Mouse (Mus musculus) CH12.LX (cell line): ENCODE data around the gene Numa1. TPM values are rescaled to one million over a fixed set of nuclear protein-coding genes. Genes with fewer than 3 reads are reported as not detected.

Experiments
- DNase-seq: peaks from one replicate; pipeline ENCODE4 v3.0.0-alpha.2; 2013; ENCODE audit errors: extremely low read depth
- H3K27ac ChIP-seq: 2 replicates; pipeline ENCODE4 v1.5.1; 2012; ENCODE audit warnings: low read depth, mild to moderate bottlenecking, control low read depth, moderate library complexity; ENCODE audit not compliant: insufficient read depth
- H3K27me3 ChIP-seq: replicated peaks from 2 replicates; pipeline ENCODE3; 2012; ENCODE audit warnings: inconsistent platforms
- H3K36me3 ChIP-seq, 2 experiments: replicated peaks in 1 of 2; 2 replicates each; pipeline versions ENCODE3 to v1.6.1; 2012; ENCODE audit warnings: inconsistent platforms in 1 of 2, low read length in 1 of 2, mild to moderate bottlenecking in 1 of 2, mixed read lengths in 1 of 2, moderate library complexity in 1 of 2; ENCODE audit not compliant: control insufficient read depth in 1 of 2, insufficient read depth in 1 of 2
- H3K4me1 ChIP-seq, 2 experiments: 2 replicates each; pipeline ENCODE4 v1.6.1; 2012; ENCODE audit warnings: inconsistent platforms in 1 of 2, moderate library complexity in 1 of 2; ENCODE audit not compliant: insufficient read depth in 2 of 2, control insufficient read depth in 1 of 2
- H3K4me2 ChIP-seq: 2 replicates; pipeline ENCODE4 v1.6.1; 2012; ENCODE audit warnings: low read depth, mild to moderate bottlenecking, control low read depth; ENCODE audit not compliant: poor library complexity, insufficient read depth, severe bottlenecking
- H3K4me3 ChIP-seq, 3 experiments: fragments of 150-350 bp in 1 of 3; sonication (generic) in 1 of 3; replicated peaks in 1 of 3; 2 replicates each; pipeline versions ENCODE3 to v1.5.1; 2011 to 2012; ENCODE audit warnings: low read depth in 2 of 3, low read length in 2 of 3, mild to moderate bottlenecking in 2 of 3, moderate library complexity in 2 of 3, control low read depth in 1 of 3, improper control_type of control experiment in 1 of 3, inconsistent platforms in 1 of 3, mixed read lengths in 1 of 3; ENCODE audit not compliant: poor library complexity in 1 of 3
- H3K79me2 ChIP-seq: replicated peaks from 2 replicates; pipeline ENCODE4 v1.6.1; 2012; ENCODE audit warnings: mild to moderate bottlenecking, moderate library complexity; ENCODE audit not compliant: control insufficient read depth, poor library complexity, insufficient read depth, severe bottlenecking; ENCODE audit errors: extremely low read depth
- H3K9ac ChIP-seq: 2 replicates; pipeline ENCODE4 v1.6.1; 2012; ENCODE audit warnings: low read depth, mild to moderate bottlenecking, control low read depth, moderate library complexity; ENCODE audit not compliant: insufficient read depth
- H3K9me3 ChIP-seq: replicated peaks from 2 replicates; pipeline ENCODE3; 2012; ENCODE audit warnings: low read length, inconsistent platforms, mixed read lengths
- CHD2 ChIP-seq: IDR thresholded peaks from 2 replicates; pipeline ENCODE4 v1.6.1; 2011; ENCODE audit warnings: low read length, improper control_type of control experiment
- CTCF ChIP-seq, 2 experiments: IDR thresholded peaks in 1 of 2; conservative IDR thresholded peaks in 1 of 2; 2 replicates each; pipeline ENCODE4 v1.5.1; 2011 to 2012; ENCODE audit warnings: low read depth in 2 of 2, low read length in 2 of 2, improper control_type of control experiment in 1 of 2, inconsistent platforms in 1 of 2, mild to moderate bottlenecking in 1 of 2, moderate library complexity in 1 of 2
- ETS1 ChIP-seq: conservative IDR thresholded peaks from 2 replicates; pipeline ENCODE4 v1.6.1; 2012; ENCODE audit warnings: low read depth, mild to moderate bottlenecking, inconsistent platforms, low read length, improper control_type of control experiment, moderate library complexity
- GABPA ChIP-seq: IDR thresholded peaks from 2 replicates; pipeline ENCODE4 v1.6.1; 2012; ENCODE audit warnings: low read depth, low read length, improper control_type of control experiment, inconsistent platforms; ENCODE audit not compliant: insufficient replicate concordance
- JUN ChIP-seq: IDR thresholded peaks from 2 replicates; pipeline ENCODE4 v1.6.1; 2011; ENCODE audit warnings: low read depth, mild to moderate bottlenecking, low read length, improper control_type of control experiment, moderate library complexity; ENCODE audit not compliant: insufficient read depth
- JUND ChIP-seq: conservative IDR thresholded peaks from 2 replicates; pipeline ENCODE4 v1.6.1; 2011; ENCODE audit warnings: low read depth, low read length, improper control_type of control experiment
- KAT2A ChIP-seq: IDR thresholded peaks from 2 replicates; pipeline ENCODE4 v1.6.1; 2012; ENCODE audit warnings: low read length, improper control_type of control experiment, inconsistent platforms; ENCODE audit not compliant: insufficient replicate concordance
- MAX ChIP-seq: IDR thresholded peaks from 2 replicates; pipeline ENCODE4 v1.6.1; 2011; ENCODE audit warnings: low read length, improper control_type of control experiment
- MAZ ChIP-seq: IDR thresholded peaks from 2 replicates; pipeline ENCODE4 v1.6.1; 2012; ENCODE audit warnings: low read depth, mild to moderate bottlenecking, inconsistent platforms, low read length, improper control_type of control experiment, moderate library complexity
- MXI1 ChIP-seq: IDR thresholded peaks from 2 replicates; pipeline ENCODE4 v1.6.1; 2011; ENCODE audit warnings: mild to moderate bottlenecking, low read depth, low read length, improper control_type of control experiment
- MYC ChIP-seq: IDR thresholded peaks from 2 replicates; pipeline ENCODE4 v1.6.1; 2011; ENCODE audit warnings: low read depth, mild to moderate bottlenecking, improper control_type of control experiment, low read length
- NELFE ChIP-seq: IDR thresholded peaks from 2 replicates; pipeline ENCODE4 v1.6.1; 2011; ENCODE audit warnings: low read depth, low read length, improper control_type of control experiment
- NRF1 ChIP-seq: IDR thresholded peaks from 2 replicates; pipeline ENCODE4 v1.6.1; 2014; ENCODE audit warnings: low read depth, mild to moderate bottlenecking, inconsistent platforms, low read length, improper control_type of control experiment, moderate library complexity
- PAX5 ChIP-seq: IDR thresholded peaks from 2 replicates; pipeline ENCODE4 v1.6.1; 2012; ENCODE audit warnings: low read length, inconsistent platforms, mixed read lengths
- POLR2A ChIP-seq: IDR thresholded peaks from 2 replicates; pipeline ENCODE4 v1.6.1; 2011; ENCODE audit warnings: low read depth, mild to moderate bottlenecking, improper control_type of control experiment, low read length
- POLR2AphosphoS2 ChIP-seq: IDR thresholded peaks from 2 replicates; pipeline ENCODE4 v1.6.1; 2011; ENCODE audit warnings: low read depth, low read length, improper control_type of control experiment
- RAD21 ChIP-seq: IDR thresholded peaks from 2 replicates; pipeline ENCODE4 v1.6.1; 2011; ENCODE audit warnings: low read depth, mild to moderate bottlenecking, low read length, improper control_type of control experiment, moderate library complexity
- RCOR1 ChIP-seq: conservative IDR thresholded peaks from 2 replicates; pipeline ENCODE4 v1.6.1; 2012; ENCODE audit warnings: low read depth, mild to moderate bottlenecking, inconsistent platforms, low read length, improper control_type of control experiment
- SIN3A ChIP-seq: IDR thresholded peaks from 2 replicates; pipeline ENCODE4 v1.6.1; 2012; ENCODE audit warnings: low read length, improper control_type of control experiment, inconsistent platforms
- TBP ChIP-seq: conservative IDR thresholded peaks from 2 replicates; pipeline ENCODE4 v1.6.1; 2011; ENCODE audit warnings: low read depth, low read length, improper control_type of control experiment
- USF1 ChIP-seq: IDR thresholded peaks from 2 replicates; pipeline ENCODE4 v1.6.1; 2014; ENCODE audit warnings: low read depth, mild to moderate bottlenecking, inconsistent platforms, low read length, improper control_type of control experiment
- USF2 ChIP-seq: conservative IDR thresholded peaks from 2 replicates; pipeline ENCODE4 v1.6.1; 2011; ENCODE audit warnings: low read depth, low read length, improper control_type of control experiment
- ZC3H11A ChIP-seq: IDR thresholded peaks from 2 replicates; pipeline ENCODE4 v1.6.1; 2012; ENCODE audit warnings: low read depth, mild to moderate bottlenecking, inconsistent platforms, low read length, improper control_type of control experiment
- ZKSCAN1 ChIP-seq: IDR thresholded peaks from 2 replicates; pipeline ENCODE4 v1.6.1; 2012; ENCODE audit warnings: low read depth, inconsistent platforms, low read length, improper control_type of control experiment, borderline replicate concordance
- dilution Hi-C: fragments of 300-500 bp; cut with MboI; formaldehyde crosslinking; loops from 2 replicates; pipeline ENCODE4 v1.14.3; 2020; ENCODE audit warnings: low sequenced_read_pairs; ENCODE audit not compliant: extremely low pct_unique_long_range_greater_than_20kb, extremely low pct_ligation_motif_present
- in situ Hi-C: fragments of 300-500 bp; cut with MboI; formaldehyde crosslinking; loops from 3 replicates; pipeline ENCODE4 v1.14.3; 2019; ENCODE audit warnings: low sequenced_read_pairs, low pct_ligation_motif_present, low pct_unique_long_range_greater_than_20kb, mixed read lengths
- polyA plus RNA-seq: library from polyadenylated mRNA; unstranded; fragments of >175 nt; gene quantifications from 2 replicates; pipeline ENCODE4 v1.2.1, GENCODE M21; 2012; ENCODE audit warnings: low read depth; ENCODE audit not compliant: insufficient read length
- total RNA-seq, 2 experiments: library from RNA; depleted of rRNA; stranded (reverse); fragments of 300-350 nt in 1 of 2; fragments of >200 nt in 1 of 2; gene quantifications; 2 replicates each; pipeline ENCODE4 v1.2.3; 2012 to 2014

Numa1 gene
- total and polyA plus RNA-seq, 3 experiments: 38.0 to 75.7 (median 57.6) TPM

- TF ChIP-seq CTCF (conservative IDR thresholded peaks at IDR 0.05 in 1 of 2, IDR thresholded peaks at IDR 0.05 in 1 of 2; ENCODE audit: low read depth in 2 of 2, low read length in 2 of 2) (no peak), MXI1 (no peak), RAD21 (no peak), KAT2A (no peak), MYC (no peak), USF1 (no peak), MAZ (no peak), MAX (no peak), JUN (no peak), RCOR1 (no peak)
- peaks cover 0 to 35% of the 10 kb centered on the region in 2 experiments for H3K36me3 ChIP-seq
- H3K79me2 ChIP-seq: peaks cover 30% of the 10 kb centered on the region
- H3K27ac ChIP-seq: no peak overlapping the region
- no peak overlapping the region for H3K4me3 ChIP-seq
- H3K4me2 ChIP-seq: no peak overlapping the region
- no peaks in the 10 kb centered on the region for H3K9me3 ChIP-seq
- dilution Hi-C loops (no loop called here), in situ Hi-C loops (no loop called here)
- H3K9ac ChIP-seq: no peak overlapping the region
- H3K4me1 ChIP-seq: peaks cover 5 to 29% of the 10 kb centered on the region in 2 experiments
- no peaks in the 10 kb centered on the region for H3K27me3 ChIP-seq
- no peak for DNase-seq
Measured at GRCm38 (mm10) chr7:101935957-101936356, 2.0 kb downstream of the Numa1 start.

DNA sequence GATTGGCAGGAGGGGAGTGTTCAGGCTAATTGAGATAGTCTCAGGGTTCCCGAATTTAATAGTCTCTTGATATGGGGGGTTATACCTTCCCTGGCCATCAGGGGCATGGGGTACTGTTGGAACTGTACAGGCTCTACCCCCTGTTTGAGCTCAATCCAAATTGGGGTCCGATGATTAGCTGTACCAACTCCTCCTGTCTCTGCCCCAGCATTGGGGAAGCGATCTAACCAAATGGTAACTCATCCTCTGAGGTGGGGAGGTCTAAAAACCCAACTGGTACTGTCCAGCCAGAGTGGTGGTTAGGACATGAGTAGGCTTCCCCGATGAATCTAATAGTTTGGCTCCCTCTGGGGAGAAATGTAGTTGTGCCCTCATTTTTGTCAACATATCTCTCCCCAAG, 3.1 kb downstream of the Numa1 start:
- Histone ChIP-seq H3K27ac (no peak overlapping the region), H3K36me3 (peaks cover 0 to 31% of the 10 kb centered on the region in 2 experiments), H3K79me2 (peaks cover 34% of the 10 kb centered on the region), H3K9ac (no peak overlapping the region), H3K9me3 (no peaks in the 10 kb centered on the region)
- in situ Hi-C loops: no loop called here
- DNase-seq: no peak
- dilution Hi-C loops: no loop called here
- TF ChIP-seq CTCF (conservative IDR thresholded peaks at IDR 0.05 in 1 of 2, IDR thresholded peaks at IDR 0.05 in 1 of 2; ENCODE audit: low read depth in 2 of 2, low read length in 2 of 2): no peak
- TF ChIP-seq MYC: no peak
- TF ChIP-seq PAX5: no peak
- TF ChIP-seq USF2: no peak
- TF ChIP-seq KAT2A: no peak
- no peak for TF ChIP-seq NELFE
- TF ChIP-seq CHD2: no peak
- TF ChIP-seq ZKSCAN1: no peak
- no peak for TF ChIP-seq SIN3A
- no peak for TF ChIP-seq POLR2A
- no peak for TF ChIP-seq MAX
- no peak for TF ChIP-seq POLR2AphosphoS2
- TF ChIP-seq JUND: no peak
- TF ChIP-seq RCOR1: no peak
- no peak for TF ChIP-seq NRF1
- no peak for TF ChIP-seq USF1
- TF ChIP-seq GABPA: no peak
- no peak for TF ChIP-seq TBP
- no peak for TF ChIP-seq ZC3H11A
- no peak for TF ChIP-seq ETS1
- TF ChIP-seq, all 38 proteins: peak for 0
- H3K4me3 ChIP-seq: no peak overlapping the region
- peaks cover 5 to 25% of the 10 kb centered on the region in 2 experiments for H3K4me1 ChIP-seq
- H3K27me3 ChIP-seq: no peaks in the 10 kb centered on the region
- no peak overlapping the region for H3K4me2 ChIP-seq
